Mouse (Mus musculus): ENCODE data around the gene Kmt5b.

The Kmt5b gene

GRCm38 (mm10) chr19:3844836-3845235, 77.6 kb downstream of the Kmt5b start:
- DNase-seq = no peak

- no peak for DNase-seq
Measured at GRCm38 (mm10) chr19:3845339-3845738, 78.1 kb downstream of the Kmt5b start.

GRCm38 (mm10) chr19:3845803-3846406, 78.7 kb downstream of the Kmt5b start:
- peak; percentile 83 for DNase-seq

GRCm38 (mm10) chr19:3846676-3847604, 79.7 kb downstream of the Kmt5b start:
- DNase-seq = no peak

GRCm38 (mm10) chr19:3847711-3848110, 80.5 kb downstream of the Kmt5b start:
- no peak for DNase-seq

- DNase-seq = no peak
Measured at GRCm38 (mm10) chr19:3848207-3848808, 81.1 kb downstream of the Kmt5b start.

GRCm38 (mm10) chr19:3849251-3849650, 82.0 kb downstream of the Kmt5b start:
- no peak for DNase-seq

- DNase-seq = no peak
Measured at GRCm38 (mm10) chr19:3850076-3850475, 82.9 kb downstream of the Kmt5b start.

- peak; percentile 67 for DNase-seq
Measured at GRCm38 (mm10) chr19:3850847-3851469, 83.7 kb downstream of the Kmt5b start.

GRCm38 (mm10) chr19:3851502-3851962, 84.3 kb downstream of the Kmt5b start, which contains the start of gene Chka:
Gene Chka, plus strand, starts transcription at chr19:3851773.
- DNase-seq = peak; percentile 98

- peak; percentile 48 for DNase-seq
Measured at GRCm38 (mm10) chr19:3851979-3852681, 84.9 kb downstream of the Kmt5b start.

GRCm38 (mm10) chr19:3853121-3853520, 85.9 kb downstream of the Kmt5b start:
- DNase-seq = no peak

GRCm38 (mm10) chr19:3853891-3854290, 86.7 kb downstream of the Kmt5b start:
- peak; percentile 63 for DNase-seq

- peak; percentile 64 for DNase-seq
Measured at GRCm38 (mm10) chr19:3855091-3855490, 87.9 kb downstream of the Kmt5b start.

GRCm38 (mm10) chr19:3855601-3856000, 88.4 kb downstream of the Kmt5b start:
- peak; percentile 32 for DNase-seq

- no peak for DNase-seq
Measured at GRCm38 (mm10) chr19:3857220-3857619, 90.0 kb downstream of the Kmt5b start.

- DNase-seq = no peak
Measured at GRCm38 (mm10) chr19:3862713-3863112, 95.5 kb downstream of the Kmt5b start.

- no peak for DNase-seq
Measured at GRCm38 (mm10) chr19:3864960-3865359, 97.7 kb downstream of the Kmt5b start.

All from lung, postnatal 36 days (tissue).